Comparison of ENCODE assay signal across 32 mouse cellular contexts in the genomic region with DNA sequence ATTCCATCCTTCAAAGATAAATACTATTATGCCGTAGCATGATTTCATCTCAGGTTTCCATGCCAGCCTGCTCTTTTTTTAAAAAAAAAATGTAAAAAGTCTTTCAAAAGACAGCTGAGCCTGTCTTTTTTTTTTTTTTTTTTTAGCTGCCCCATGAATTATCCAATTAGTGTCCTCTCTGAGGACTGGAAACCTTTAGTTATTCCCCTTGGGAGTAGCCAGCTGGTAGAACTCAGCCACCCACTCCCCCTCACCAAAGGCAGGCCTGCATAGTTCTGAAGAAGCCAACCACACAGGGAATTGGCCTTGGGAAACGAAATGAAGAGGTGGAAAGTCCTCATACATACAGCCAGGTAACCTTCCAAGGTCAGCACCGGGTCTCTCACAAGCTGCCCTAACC. TPM values are rescaled to one million over a fixed set of nuclear protein-coding genes. Genes with fewer than 3 reads are reported as not detected.
DNase-seq lines count a peak whose midpoint lies in the region; ATAC-seq and TF ChIP-seq lines count a peak whose summit lies in the region.
"Had no signal": no experiment of that assay in that cellular context is flagged by ENCODE, and none has a peak within 500 bp of the region (broad histone marks: within the 10 kb centered on the region; RNA-seq: fewer than 3 reads in every experiment).

No protein-coding gene starts in this region.

- H3K9ac ChIP-seq in embryonic facial prominence, embryonic 14.5 days (ENCODE audit: low read depth, low read length) = no peak overlapping the region
- H3K9ac ChIP-seq in kidney, embryonic 15.5 days = no peak overlapping the region
- H3K9ac ChIP-seq in lung, postnatal 0 days (replicated peaks; ENCODE audit: low read depth) = no peak overlapping the region
- H3K9ac ChIP-seq: forebrain, embryonic 13.5 days; heart, embryonic 15.5 days; hindbrain, embryonic 12.5 days; intestine, embryonic 15.5 days; liver, embryonic 15.5 days; lung, embryonic 14.5 days had no signal

- ATAC-seq in embryonic facial prominence, embryonic 14.5 days (ENCODE audit: low read depth) = no peak; the same call in 1 of the 2 replicates
- ATAC-seq in kidney, embryonic 15.5 days (replicated peaks; ENCODE audit: low FRiP score) = 0 out of 2 replicates have a peak, but pooled peaks have one; percentile 24
- no peak for ATAC-seq in lung, postnatal 0 days
- no peak for ATAC-seq in megakaryocyte, adult 5-6 weeks (ENCODE audit: poor library complexity, severe bottlenecking)
- ATAC-seq: activated CD4-positive, CD25-positive, alpha-beta regulatory T cell, adult 4 months; forebrain, embryonic 13.5 days; hindbrain, postnatal 0 days; intestine, embryonic 15.5 days had no signal

- 62% methylated on average over 3 of the region's 3 CpGs for WGBS in embryonic facial prominence, embryonic 14.5 days
- WGBS in embryonic facial prominence, embryonic 10.5 days = 72% methylated on average over 3 of the region's 3 CpGs
- 45% methylated on average over 3 of the region's 3 CpGs for WGBS in kidney, embryonic 15.5 days
- WGBS in lung, postnatal 0 days = 67% methylated on average over 3 of the region's 3 CpGs

- no peak for TF ChIP-seq EP300 in lung, postnatal 0 days (IDR thresholded peaks at IDR 0.05)

- peak; percentile 47 for DNase-seq in embryonic facial prominence, embryonic 14.5 days (ENCODE audit: low spot score)
- DNase-seq in embryonic facial prominence, embryonic 10.5 days (ENCODE audit: low spot score) = no peak
- DNase-seq in kidney, postnatal 25 days = no peak
- no peak for DNase-seq in lung, postnatal 0 days (ENCODE audit: low spot score)
- DNase-seq in lung, postnatal 36 days = no peak
- peak; percentile 91 for DNase-seq in MN1 (ENCODE audit: low spot score)
- DNase-seq: adrenal gland, adult 2 months; adrenal gland, postnatal 36 days; cerebellum, adult 2 months; cerebellum, postnatal 14 days; gastrocnemius, postnatal 25 days; kidney, adult 9 months; lung, embryonic 14.5 days; thymus, postnatal 4 days had no signal

- H3K9me3 ChIP-seq in embryonic facial prominence, embryonic 14.5 days (ENCODE audit: control insufficient read depth, low read length) = no peaks in the 10 kb centered on the region
- no peaks in the 10 kb centered on the region for H3K9me3 ChIP-seq in embryonic facial prominence, embryonic 10.5 days
- H3K9me3 ChIP-seq in kidney, embryonic 15.5 days (replicated peaks) = no peaks in the 10 kb centered on the region
- no peaks in the 10 kb centered on the region for H3K9me3 ChIP-seq in lung, postnatal 0 days (ENCODE audit: low read length)
- H3K9me3 ChIP-seq: forebrain, embryonic 13.5 days; heart, embryonic 15.5 days; hindbrain, embryonic 12.5 days; intestine, embryonic 15.5 days; limb, embryonic 12.5 days; liver, embryonic 15.5 days; megakaryocyte, embryonic 14.5 days had no signal

- TF ChIP-seq CTCF in lung, postnatal 0 days (IDR thresholded peaks at IDR 0.05) = no peak

- H3K4me3 ChIP-seq in embryonic facial prominence, embryonic 14.5 days (ENCODE audit: low read depth, low read length) = no peak overlapping the region
- H3K4me3 ChIP-seq in embryonic facial prominence, embryonic 10.5 days = no peak overlapping the region
- no peak overlapping the region for H3K4me3 ChIP-seq in kidney, embryonic 15.5 days (replicated peaks)
- H3K4me3 ChIP-seq in lung, postnatal 0 days (ENCODE audit: low read depth, low read length) = no peak overlapping the region
- H3K4me3 ChIP-seq: forebrain, embryonic 13.5 days; heart, embryonic 15.5 days; hindbrain, embryonic 12.5 days; intestine, embryonic 15.5 days; left cerebral cortex, adult 2 months; limb, embryonic 12.5 days; liver, embryonic 15.5 days; megakaryocyte, embryonic 14.5 days had no signal

- H3K27ac ChIP-seq in embryonic facial prominence, embryonic 14.5 days (replicated peaks; ENCODE audit: low read depth, low read length) = no peak overlapping the region
- H3K27ac ChIP-seq in embryonic facial prominence, embryonic 10.5 days (replicated peaks) = no peak overlapping the region
- H3K27ac ChIP-seq in kidney, embryonic 15.5 days = no peak overlapping the region
- 0 out of 2 replicates have a peak overlapping the region, but pooled peaks have one; percentile 38 for H3K27ac ChIP-seq in lung, postnatal 0 days (ENCODE audit: low read length)
- H3K27ac ChIP-seq: forebrain, embryonic 13.5 days; heart, embryonic 15.5 days; hindbrain, embryonic 12.5 days; hindbrain, postnatal 0 days; intestine, embryonic 15.5 days; left cerebral cortex, adult 2 months; limb, embryonic 12.5 days; liver, embryonic 15.5 days had no signal

- no peaks in the 10 kb centered on the region for H3K27me3 ChIP-seq in embryonic facial prominence, embryonic 14.5 days (replicated peaks; ENCODE audit: control insufficient read depth, insufficient read depth, low read length)
- H3K27me3 ChIP-seq in embryonic facial prominence, embryonic 10.5 days (replicated peaks; ENCODE audit: low read depth, poor library complexity, severe bottlenecking) = no peaks in the 10 kb centered on the region
- H3K27me3 ChIP-seq in kidney, embryonic 15.5 days = no peaks in the 10 kb centered on the region
- H3K27me3 ChIP-seq in lung, postnatal 0 days (replicated peaks; ENCODE audit: insufficient read depth, low read length) = no peaks in the 10 kb centered on the region
- H3K27me3 ChIP-seq: forebrain, embryonic 13.5 days; heart, embryonic 15.5 days; hindbrain, embryonic 12.5 days; intestine, embryonic 15.5 days; limb, embryonic 12.5 days; liver, embryonic 15.5 days had no signal

- H3K4me2 ChIP-seq in embryonic facial prominence, embryonic 14.5 days (ENCODE audit: low read depth, low read length) = no peak overlapping the region
- H3K4me2 ChIP-seq in kidney, embryonic 15.5 days = no peak overlapping the region
- no peak overlapping the region for H3K4me2 ChIP-seq in lung, postnatal 0 days (replicated peaks; ENCODE audit: low read depth, low read length)
- H3K4me2 ChIP-seq: forebrain, embryonic 13.5 days; heart, embryonic 15.5 days; hindbrain, embryonic 12.5 days; intestine, embryonic 15.5 days; limb, embryonic 12.5 days; liver, embryonic 15.5 days; lung, embryonic 14.5 days had no signal

- no peaks in the 10 kb centered on the region for H3K36me3 ChIP-seq in embryonic facial prominence, embryonic 14.5 days (ENCODE audit: control insufficient read depth, insufficient read depth, low read length)
- H3K36me3 ChIP-seq in embryonic facial prominence, embryonic 10.5 days (replicated peaks) = peaks cover 7% of the 10 kb centered on the region
- no peaks in the 10 kb centered on the region for H3K36me3 ChIP-seq in kidney, embryonic 15.5 days
- H3K36me3 ChIP-seq in lung, postnatal 0 days (ENCODE audit: insufficient read depth, low read length) = no peaks in the 10 kb centered on the region
- H3K36me3 ChIP-seq: heart, embryonic 15.5 days; hindbrain, embryonic 12.5 days; intestine, embryonic 15.5 days; liver, embryonic 15.5 days had no signal

- peaks cover 8% of the 10 kb centered on the region; the same call in 1 of the 2 replicates for H3K4me1 ChIP-seq in embryonic facial prominence, embryonic 14.5 days (ENCODE audit: control insufficient read depth, insufficient read depth, low read length)
- peaks cover 31% of the 10 kb centered on the region for H3K4me1 ChIP-seq in embryonic facial prominence, embryonic 10.5 days
- H3K4me1 ChIP-seq in kidney, embryonic 15.5 days = peaks cover 22% of the 10 kb centered on the region
- peaks cover 17% of the 10 kb centered on the region for H3K4me1 ChIP-seq in lung, postnatal 0 days (ENCODE audit: insufficient read depth, low read depth, low read length)
- H3K4me1 ChIP-seq: liver, embryonic 15.5 days had no signal

RNA-seq across cellular contexts. Expression of a gene that starts 13.7 kb away (rescaled TPM):
- 8.4 and 10.1 TPM in 2 replicates for polyA plus RNA-seq in embryonic facial prominence, embryonic 14.5 days (2014; fragmentation: Nextera tagmentation; extraction: Ambion mirVana)
- polyA plus RNA-seq in embryonic facial prominence, embryonic 10.5 days (2016; fragmentation: Nextera tagmentation; extraction: Ambion mirVana) = 7.4 and 7.6 TPM in 2 replicates
- 7.4 and 9.1 TPM in 2 replicates for polyA plus RNA-seq in kidney, embryonic 15.5 days (2015; fragmentation: Nextera tagmentation; extraction: Ambion mirVana)
- 72.7 and 86.9 TPM in 2 replicates for polyA plus RNA-seq in lung, postnatal 0 days (2015; fragmentation: Nextera tagmentation; extraction: Ambion mirVana)
- total RNA-seq in megakaryocyte, adult 5-6 weeks (2015) = 4.0 and 4.7 TPM in 2 replicates
- 2.7 and 2.8 TPM in 2 replicates for total RNA-seq in megakaryocyte, adult 5-6 weeks (2017)

RNA-seq across cellular contexts. Expression of a gene that starts 34.5 kb away (rescaled TPM):
- 1.9 and 4.3 TPM in 2 replicates for polyA plus RNA-seq in embryonic facial prominence, embryonic 14.5 days (2014; fragmentation: Nextera tagmentation; extraction: Ambion mirVana)
- polyA plus RNA-seq in embryonic facial prominence, embryonic 10.5 days (2016; fragmentation: Nextera tagmentation; extraction: Ambion mirVana) = 0.10 and 0.11 TPM in 2 replicates
- 0.05 and 0.06 TPM in 2 replicates for polyA plus RNA-seq in kidney, embryonic 15.5 days (2015; fragmentation: Nextera tagmentation; extraction: Ambion mirVana)
- polyA plus RNA-seq in lung, postnatal 0 days (2015; fragmentation: Nextera tagmentation; extraction: Ambion mirVana) = 8.8 and 9.0 TPM in 2 replicates
- total RNA-seq in megakaryocyte, adult 5-6 weeks (2015) = not detected in 2 replicates
- total RNA-seq in megakaryocyte, adult 5-6 weeks (2017) = not detected in 2 replicates
- total RNA-seq: adrenal gland, adult 2 months; adrenal gland, postnatal 36 days; gastrocnemius, postnatal 25 days; heart, adult 8-10 months; heart, postnatal 25 days; hindbrain, postnatal 0 days; layer of hippocampus, postnatal 14 days; left cerebral cortex, adult 2 months; left cerebral cortex, postnatal 25 days; liver, adult 2 months had no signal
- polyA plus RNA-seq: adrenal gland, adult 2 months; cortical plate, adult 2 months; heart, embryonic 15.5 days; liver, adult 2 months; liver, embryonic 15.5 days had no signal

Comparison
In these comparisons a context has a peak if more than half of its experiments do, and no peak if none do; other contexts are left out.
1. DNase-seq: peak in embryonic facial prominence, embryonic 14.5 days (single experiment) and MN1 (single experiment); none in embryonic facial prominence, embryonic 10.5 days (single experiment), kidney, postnatal 25 days (0 of 2), lung, postnatal 0 days (single experiment) and lung, postnatal 36 days (single experiment).